Mouse (Mus musculus) adrenal gland, postnatal 25 days (tissue): ENCODE measurements around the gene Cep68. TPM values are rescaled to one million over a fixed set of nuclear protein-coding genes. Genes with fewer than 3 reads are reported as not detected.

Source experiments
- DNase-seq: peaks from one replicate; pipeline ENCODE4 v3.0.0; 2021; ENCODE audit warnings: mixed read lengths
- total RNA-seq: library from RNA; stranded (reverse); gene quantifications from 2 replicates; pipeline ENCODE4 v1.2.3, GENCODE M21; 2021

Cep68 gene
- total RNA-seq, 1 experiment from 2014 or later = 33.2 TPM

- DNase-seq = no peak
Measured at GRCm38 (mm10) chr11:20204870-20205446, 44.3 kb downstream of the Cep68 start.

- DNase-seq = no peak
Measured at GRCm38 (mm10) chr11:20204321-20204720, 44.9 kb downstream of the Cep68 start.

- DNase-seq = no peak
Measured at GRCm38 (mm10) chr11:20202299-20203011, 46.8 kb downstream of the Cep68 start.

GRCm38 (mm10) chr11:20201661-20202101, 47.5 kb downstream of the Cep68 start:
- peak; percentile 46 for DNase-seq

GRCm38 (mm10) chr11:20200713-20201575, 48.3 kb downstream of the Cep68 start, which contains the start of gene Rab1a:
Gene Rab1a (plus strand): TSS chr11:20201432.
- peak; percentile 100 for DNase-seq

GRCm38 (mm10) chr11:20193100-20193736, 56.0 kb downstream of the Cep68 start:
- DNase-seq = no peak

- no peak for DNase-seq
Measured at GRCm38 (mm10) chr11:20187271-20187670, 62.0 kb downstream of the Cep68 start.

Other genes starting within 250 kb of the Cep68 start
- gene Actr2, start 136.5 kb downstream of the Cep68 start, total RNA-seq = 121 and 131 TPM in 2 replicates
- 164 and 182 TPM in 2 replicates for gene Rab1a, start 48.0 kb downstream of the Cep68 start, total RNA-seq
- 6.4 and 10.0 TPM in 2 replicates for gene Slc1a4, start 83.3 kb upstream of the Cep68 start, total RNA-seq